Mouse (Mus musculus) olfactory bulb, adult 2 months (tissue): Measurements from ENCODE around the gene Smox.

Experiments
- CTCF ChIP-seq: fragments of 200-500 bp; IDR thresholded peaks from 2 replicates; pipeline ENCODE4 v1.5.1; 2012; ENCODE audit warnings: low read depth, mild to moderate bottlenecking, low read length, moderate library complexity; ENCODE audit not compliant: insufficient read depth
- POLR2A ChIP-seq: fragments of 200-500 bp; IDR thresholded peaks from 2 replicates; pipeline ENCODE4 v1.6.1; 2012; ENCODE audit warnings: mild to moderate bottlenecking, low read depth, low read length, moderate library complexity; ENCODE audit not compliant: insufficient read depth

DNA sequence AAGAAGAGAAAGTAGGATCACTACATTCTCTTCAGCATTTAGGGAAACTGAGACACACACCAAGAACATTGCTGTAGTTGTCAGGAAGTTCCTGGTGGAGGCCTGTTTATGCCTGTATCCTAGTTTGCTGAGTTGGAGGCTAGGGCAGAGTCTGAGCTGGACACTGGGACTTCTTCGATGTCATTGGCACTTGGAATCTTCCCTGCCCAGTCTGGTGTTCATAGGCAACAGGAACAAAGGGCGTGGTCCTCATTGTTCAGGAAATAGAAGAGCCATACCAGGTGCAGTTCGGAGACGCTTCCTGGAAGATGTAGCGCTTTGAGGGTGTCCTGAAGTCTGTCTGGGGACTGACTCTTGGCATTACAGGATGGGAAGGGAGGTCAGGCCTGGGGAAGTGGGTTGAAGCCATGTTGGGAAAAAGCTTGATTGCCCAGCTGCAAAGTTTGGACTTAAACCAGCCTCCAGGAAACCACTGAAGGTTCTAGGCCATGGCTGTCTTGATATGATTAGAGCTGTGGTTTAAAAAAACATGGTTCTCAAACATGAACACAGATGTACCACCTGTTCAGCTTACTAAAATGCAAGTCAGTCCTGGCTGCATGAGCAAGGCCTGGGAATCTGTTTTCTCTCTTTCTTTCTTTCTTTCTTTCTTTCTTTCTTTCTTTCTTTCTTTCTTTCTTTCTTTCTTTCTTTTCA is 5.0 kb downstream of the Smox start:
- TF ChIP-seq CTCF, result no peak
- TF ChIP-seq POLR2A, result no peak
